Mouse (Mus musculus): ENCODE results near the gene Cldn6. TPM values are rescaled to one million over a fixed set of nuclear protein-coding genes. Genes with fewer than 3 reads are reported as not detected.
A peak's percentile ranks its signal among the peaks of the same experiment; 100 is the strongest.

Cldn6 gene
- total and polyA plus RNA-seq, 3 experiments = not detected

DNA sequence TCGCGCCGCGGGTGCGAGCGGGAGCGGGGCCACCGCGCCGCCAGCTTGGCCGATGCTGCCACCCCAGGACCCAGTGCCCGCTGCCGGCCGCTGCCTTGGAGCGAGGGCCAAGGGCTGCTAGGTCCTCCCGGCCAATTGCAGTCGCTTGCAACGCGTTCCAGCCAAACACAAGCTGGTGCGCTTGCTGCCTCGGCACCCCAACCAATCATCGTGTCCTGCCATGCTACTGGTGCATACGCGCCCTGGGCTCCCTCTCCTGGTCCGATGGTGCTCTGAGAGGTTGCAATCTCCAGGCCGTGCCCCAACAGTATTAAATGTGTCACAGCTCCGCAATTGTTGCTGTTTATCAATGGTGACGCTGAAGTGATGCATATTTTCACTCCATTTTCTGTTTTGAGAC, 21.0 kb downstream of the Cldn6 start:
- peak overlapping the region; percentile 63 for H3K4me3 ChIP-seq
- peaks cover 2% of the 10 kb centered on the region; the same call in 1 of the 2 replicates for H3K4me1 ChIP-seq (ENCODE audit: control insufficient read depth, insufficient read depth, low read length)
- peak; percentile 91 for TF ChIP-seq CTCF (IDR thresholded peaks at IDR 0.05)
- TF ChIP-seq POLR2A (IDR thresholded peaks at IDR 0.05; ENCODE audit: insufficient read depth, low read depth, low read length) = peak; percentile 41; the same call in 1 of the 2 replicates
- TF ChIP-seq EP300 (IDR thresholded peaks at IDR 0.05; ENCODE audit: insufficient read depth, low read depth, low read length) = 0 out of 2 replicates have a peak, but pooled peaks have one; percentile 42
- peak overlapping the region; percentile 76 for H3K9ac ChIP-seq (ENCODE audit: low read depth, low read length)
- WGBS = under 1% methylated on average over 28 of the region's 28 CpGs
- no peaks in the 10 kb centered on the region for H3K36me3 ChIP-seq (ENCODE audit: control insufficient read depth, insufficient read depth, low read length)
- H3K27ac ChIP-seq = peak overlapping the region; percentile 72
- H3K79me2 ChIP-seq (replicated peaks; ENCODE audit: control insufficient read depth, insufficient read depth, low read length) = no peaks in the 10 kb centered on the region
- intact Hi-C loops (cut with DNase I) = no loop called here
- H3K27me3 ChIP-seq (ENCODE audit: control insufficient read depth, insufficient read depth, low read length) = no peaks in the 10 kb centered on the region
- DNase-seq = peak; percentile 85 to 92

DNA sequence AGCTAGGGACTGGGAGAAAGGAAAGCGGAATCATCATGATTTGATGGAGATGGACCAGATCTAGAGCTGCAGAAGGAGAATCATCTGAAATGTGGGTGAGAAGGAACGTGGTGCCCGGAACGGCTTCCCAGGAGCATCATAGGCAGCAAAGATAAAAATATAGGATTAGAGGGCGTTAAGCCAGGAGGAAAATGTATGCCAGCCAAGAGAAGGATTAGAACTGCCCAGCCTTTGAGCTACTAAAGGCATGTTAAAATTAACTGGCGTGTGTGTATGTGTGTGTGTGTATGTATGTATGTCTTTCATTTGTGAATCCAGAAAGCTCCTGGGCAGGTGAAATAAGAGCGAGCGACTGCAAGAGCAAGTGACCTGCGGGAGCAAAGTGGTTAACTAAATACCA, 24.3 kb downstream of the Cldn6 start:
- H3K27me3 ChIP-seq (ENCODE audit: control insufficient read depth, insufficient read depth, low read length) = no peaks in the 10 kb centered on the region
- H3K36me3 ChIP-seq (ENCODE audit: control insufficient read depth, insufficient read depth, low read length) = no peaks in the 10 kb centered on the region
- no peaks in the 10 kb centered on the region for H3K79me2 ChIP-seq (replicated peaks; ENCODE audit: control insufficient read depth, insufficient read depth, low read length)
- 79% methylated on average over 9 of the region's 9 CpGs for WGBS
- TF ChIP-seq EP300 (IDR thresholded peaks at IDR 0.05; ENCODE audit: insufficient read depth, low read depth, low read length) (no peak), CTCF (IDR thresholded peaks at IDR 0.05) (no peak), POLR2A (IDR thresholded peaks at IDR 0.05; ENCODE audit: insufficient read depth, low read depth, low read length) (no peak)
- H3K4me3 ChIP-seq = no peak overlapping the region
- no peak overlapping the region for H3K27ac ChIP-seq
- H3K9ac ChIP-seq (ENCODE audit: low read depth, low read length) = no peak overlapping the region
- H3K4me1 ChIP-seq (ENCODE audit: control insufficient read depth, insufficient read depth, low read length) = peaks cover 2% of the 10 kb centered on the region; the same call in 1 of the 2 replicates
- intact Hi-C loops (cut with DNase I) = loop anchor here (2.0 kb wide), 1 partner anchor 72 kb away; no protein-coding TSS in a partner anchor
- DNase-seq = no peak

DNA sequence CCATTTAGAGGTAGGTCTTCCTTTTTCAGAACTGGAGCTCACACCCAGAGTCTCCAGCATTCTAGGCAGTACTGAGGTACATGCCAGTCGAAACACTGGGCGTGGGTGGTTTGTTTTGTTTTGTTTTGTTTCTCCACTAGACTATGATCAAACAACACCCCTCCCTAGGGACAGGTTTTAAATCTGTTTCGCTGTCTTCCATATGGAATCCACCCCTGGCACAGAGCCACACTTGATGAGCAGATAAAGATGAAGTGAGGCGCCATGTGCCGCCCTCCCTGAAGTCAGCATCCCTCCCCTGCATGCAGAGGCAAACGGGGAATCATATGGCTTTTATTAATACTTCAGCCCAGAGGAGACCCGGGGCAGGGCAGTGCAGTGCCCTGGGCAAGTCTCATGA, 25.7 kb downstream of the Cldn6 start:
- Histone ChIP-seq H3K27ac (no peak overlapping the region), H3K36me3 (ENCODE audit: control insufficient read depth, insufficient read depth, low read length) (no peaks in the 10 kb centered on the region), H3K79me2 (replicated peaks; ENCODE audit: control insufficient read depth, insufficient read depth, low read length) (no peaks in the 10 kb centered on the region), H3K27me3 (ENCODE audit: control insufficient read depth, insufficient read depth, low read length) (no peaks in the 10 kb centered on the region), H3K9ac (ENCODE audit: low read depth, low read length) (no peak overlapping the region), H3K4me3 (no peak overlapping the region), H3K4me1 (ENCODE audit: control insufficient read depth, insufficient read depth, low read length) (peaks cover 2% of the 10 kb centered on the region; the same call in 1 of the 2 replicates)
- no peak for DNase-seq
- no peak for TF ChIP-seq EP300 (IDR thresholded peaks at IDR 0.05; ENCODE audit: insufficient read depth, low read depth, low read length)
- no peak for TF ChIP-seq POLR2A (IDR thresholded peaks at IDR 0.05; ENCODE audit: insufficient read depth, low read depth, low read length)
- no peak for TF ChIP-seq CTCF (IDR thresholded peaks at IDR 0.05)
- intact Hi-C loops (cut with DNase I) = loop anchor here (2.0 kb wide), 1 partner anchor 134 kb away; no protein-coding TSS in a partner anchor
- WGBS = 44% methylated on average over 7 of the region's 7 CpGs

DNA sequence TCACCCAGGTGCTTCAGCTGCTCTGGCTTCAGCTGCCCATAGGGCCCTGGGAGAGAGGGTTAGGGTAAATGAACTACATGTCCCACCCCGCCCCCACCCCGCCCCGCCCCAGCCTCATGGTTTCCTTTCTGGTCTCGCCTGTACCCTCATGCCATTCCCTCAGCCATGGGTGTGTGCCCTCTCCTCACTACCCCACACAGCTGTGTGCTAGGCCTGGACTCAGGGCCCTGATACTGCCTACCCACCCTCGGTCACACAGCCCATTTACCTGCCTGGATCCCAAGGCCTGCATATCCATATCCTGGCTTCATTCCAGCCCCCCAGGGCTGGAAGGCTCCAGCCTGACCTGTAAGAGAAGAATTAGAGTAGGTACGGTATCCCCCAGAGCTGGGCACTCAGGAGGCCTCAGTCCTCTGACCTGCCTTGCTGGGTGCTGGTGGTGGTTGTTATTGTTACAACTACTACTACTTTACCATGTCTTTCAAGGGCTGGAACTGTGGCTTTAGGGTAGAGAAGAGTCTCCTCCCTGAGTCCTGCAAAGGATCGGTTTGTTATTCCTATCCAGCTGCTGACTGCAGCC, 26.6 kb downstream of the Cldn6 start:
- Histone ChIP-seq H3K4me1 (ENCODE audit: control insufficient read depth, insufficient read depth, low read length) (no peaks in the 10 kb centered on the region), H3K27ac (no peak overlapping the region), H3K27me3 (ENCODE audit: control insufficient read depth, insufficient read depth, low read length) (no peaks in the 10 kb centered on the region), H3K9ac (ENCODE audit: low read depth, low read length) (no peak overlapping the region), H3K4me3 (no peak overlapping the region), H3K79me2 (replicated peaks; ENCODE audit: control insufficient read depth, insufficient read depth, low read length) (no peaks in the 10 kb centered on the region), H3K36me3 (ENCODE audit: control insufficient read depth, insufficient read depth, low read length) (no peaks in the 10 kb centered on the region)
- intact Hi-C loops (cut with DNase I) = loop anchor here (2.0 kb wide), 2 partner anchors 45 to 135 kb away; partner anchors contain the start of gene Bicdl2
- TF ChIP-seq EP300 (IDR thresholded peaks at IDR 0.05; ENCODE audit: insufficient read depth, low read depth, low read length) (no peak), POLR2A (IDR thresholded peaks at IDR 0.05; ENCODE audit: insufficient read depth, low read depth, low read length) (no peak), CTCF (IDR thresholded peaks at IDR 0.05) (no peak)
- 83% methylated on average over 7 of the region's 7 CpGs for WGBS
- DNase-seq = no peak

DNA sequence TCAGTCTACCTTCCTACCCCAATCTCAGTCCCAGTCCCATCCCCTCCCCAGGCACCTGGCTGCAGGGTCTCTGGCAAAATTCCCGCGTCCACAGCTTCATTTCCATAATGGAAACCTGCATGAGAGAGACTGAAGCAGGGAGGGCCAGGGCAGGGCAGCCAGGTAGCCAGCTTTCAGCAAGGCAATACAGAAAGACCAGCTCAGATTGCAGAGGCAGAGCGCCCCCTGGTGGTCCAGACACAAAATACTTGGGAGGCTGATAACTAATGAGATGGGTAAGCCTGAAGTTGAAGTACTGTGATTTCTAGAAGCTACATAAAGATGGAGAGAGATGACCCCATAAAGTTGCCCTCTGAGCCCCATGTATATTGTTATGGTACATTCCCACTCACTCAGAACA, 27.2 kb downstream of the Cldn6 start:
- no peaks in the 10 kb centered on the region for H3K27me3 ChIP-seq (ENCODE audit: control insufficient read depth, insufficient read depth, low read length)
- intact Hi-C loops (cut with DNase I) = loop anchor here (2.0 kb wide), 1 partner anchor 45 kb away; the partner anchor contains the start of gene Bicdl2

DNA sequence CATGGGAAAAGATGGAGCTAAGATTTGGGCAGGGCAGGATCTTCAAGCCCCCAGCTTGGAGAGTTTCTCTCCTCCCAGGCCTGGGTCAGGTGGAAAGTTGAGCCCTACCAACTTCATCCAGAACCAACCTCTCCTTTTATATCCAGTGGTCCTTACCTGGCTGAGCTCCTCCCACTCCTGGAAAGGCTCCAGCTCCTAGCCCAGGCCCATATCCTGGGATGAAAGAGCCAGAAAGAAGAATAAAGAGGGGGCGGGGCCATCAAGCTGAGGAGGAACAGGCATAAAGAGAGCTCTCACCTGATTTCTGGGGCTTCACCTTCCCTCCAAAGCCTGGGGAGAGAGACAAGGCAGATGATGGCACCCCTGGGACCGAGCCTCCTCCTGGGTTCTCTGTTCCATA, 38.0 kb downstream of the Cldn6 start:
- TF ChIP-seq CTCF (IDR thresholded peaks at IDR 0.05) = no peak
- TF ChIP-seq EP300 (IDR thresholded peaks at IDR 0.05; ENCODE audit: insufficient read depth, low read depth, low read length) = no peak
- no peak for TF ChIP-seq POLR2A (IDR thresholded peaks at IDR 0.05; ENCODE audit: insufficient read depth, low read depth, low read length)
- intact Hi-C loops (cut with DNase I) = no loop called here
- H3K9ac ChIP-seq (ENCODE audit: low read depth, low read length) = no peak overlapping the region
- no peak overlapping the region for H3K27ac ChIP-seq
- no peak for DNase-seq
- no peaks in the 10 kb centered on the region for H3K4me1 ChIP-seq (ENCODE audit: control insufficient read depth, insufficient read depth, low read length)
- no peaks in the 10 kb centered on the region for H3K36me3 ChIP-seq (ENCODE audit: control insufficient read depth, insufficient read depth, low read length)
- 56% methylated on average over 2 of the region's 2 CpGs for whole genome bisulfite sequencing
- no peak overlapping the region for H3K4me3 ChIP-seq
- no peaks in the 10 kb centered on the region for H3K79me2 ChIP-seq (replicated peaks; ENCODE audit: control insufficient read depth, insufficient read depth, low read length)
- H3K27me3 ChIP-seq (ENCODE audit: control insufficient read depth, insufficient read depth, low read length) = no peaks in the 10 kb centered on the region

More for the DNA sequence above, 27.2 kb downstream of the Cldn6 start:
- no peaks in the 10 kb centered on the region for H3K36me3 ChIP-seq (ENCODE audit: control insufficient read depth, insufficient read depth, low read length)
- H3K27ac ChIP-seq = no peak overlapping the region
- peak; percentile 64 to 81 for DNase-seq
- WGBS = 4% methylated on average over 3 of the region's 3 CpGs
- H3K9ac ChIP-seq (ENCODE audit: low read depth, low read length) = no peak overlapping the region
- no peaks in the 10 kb centered on the region for H3K4me1 ChIP-seq (ENCODE audit: control insufficient read depth, insufficient read depth, low read length)
- no peak for TF ChIP-seq POLR2A (IDR thresholded peaks at IDR 0.05; ENCODE audit: insufficient read depth, low read depth, low read length)
- TF ChIP-seq EP300 (IDR thresholded peaks at IDR 0.05; ENCODE audit: insufficient read depth, low read depth, low read length) = no peak
- peak; percentile 96 for TF ChIP-seq CTCF (IDR thresholded peaks at IDR 0.05)
- H3K79me2 ChIP-seq (replicated peaks; ENCODE audit: control insufficient read depth, insufficient read depth, low read length) = no peaks in the 10 kb centered on the region
- H3K4me3 ChIP-seq = no peak overlapping the region
